Mouse (Mus musculus): Measurements from ENCODE around the gene Maats1. TPM values are rescaled to one million over a fixed set of nuclear protein-coding genes. Genes with fewer than 3 reads are reported as not detected.

Gene Maats1
- total and polyA plus RNA-seq, 3 experiments = 0.03 TPM; not detected in 2

DNA sequence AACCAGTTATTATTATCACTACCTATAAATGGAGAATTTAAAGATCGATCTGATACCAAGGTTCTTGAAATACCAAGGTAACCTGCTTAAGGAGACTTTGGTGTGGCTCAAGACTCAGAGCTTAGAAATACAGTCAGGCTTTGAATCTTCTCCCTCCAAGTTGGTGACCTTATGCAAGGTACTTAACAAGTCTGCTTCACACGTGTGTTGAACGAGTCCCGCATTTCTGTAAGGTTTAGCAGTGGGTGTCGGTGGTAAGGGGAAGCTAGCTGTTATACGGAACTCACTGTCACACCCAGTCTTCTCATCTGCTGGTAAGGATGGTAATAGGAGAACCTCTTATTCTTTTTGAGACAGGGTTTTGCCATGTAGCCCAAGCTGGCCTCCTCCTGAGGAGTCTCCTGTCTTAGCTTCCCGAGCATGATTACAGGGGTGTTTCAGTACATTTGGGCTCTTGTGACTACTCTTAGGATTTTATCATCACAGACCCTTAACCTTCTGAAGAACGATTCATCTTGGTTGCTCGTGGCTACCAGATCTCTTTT lies 6.3 kb upstream of the Maats1 start (continued):
- TF ChIP-seq JUND (IDR thresholded peaks at IDR 0.05; ENCODE audit: low read depth, low read length) (no peak), SIN3A (IDR thresholded peaks at IDR 0.05; ENCODE audit: low read length) (no peak), NRF1 (IDR thresholded peaks at IDR 0.05; ENCODE audit: insufficient read depth, low read depth, low read length, poor library complexity, severe bottlenecking) (no peak), MAZ (IDR thresholded peaks at IDR 0.05; ENCODE audit: low read depth, low read length) (no peak), GATA1 (IDR thresholded peaks at IDR 0.05; ENCODE audit: low read depth, low read length) (no peak), ZMIZ1 (IDR thresholded peaks at IDR 0.05; ENCODE audit: low read depth, low read length) (no peak), ETS1 (IDR thresholded peaks at IDR 0.05; ENCODE audit: low read depth, low read length) (0 out of 2 replicates have a peak, but pooled peaks have one; percentile 5), MXI1 (IDR thresholded peaks at IDR 0.05; ENCODE audit: low read depth, low read length) (peak; percentile 82)

DNA sequence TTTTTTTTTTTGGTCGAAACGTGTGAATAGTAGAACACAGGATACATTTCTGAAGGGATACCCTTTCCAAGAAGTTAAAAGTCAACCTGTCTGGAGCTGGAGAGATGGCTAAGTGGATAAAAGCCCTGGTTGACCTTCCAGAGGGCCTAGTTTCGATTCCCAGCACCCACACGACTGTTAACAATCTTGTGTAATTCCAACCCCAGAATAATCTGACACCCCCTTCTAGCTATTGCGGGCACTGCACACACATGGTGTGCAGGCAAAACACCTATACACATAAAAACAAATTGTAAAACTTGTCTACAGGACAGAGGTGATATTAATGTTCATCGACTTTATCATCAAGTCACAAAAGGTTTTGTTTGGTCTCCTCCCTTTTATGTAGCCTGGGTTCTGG lies 5.6 kb upstream of the Maats1 start:
- peak; percentile 56 for DNase-seq (ENCODE audit: low read depth, low spot score)
- no peaks in the 10 kb centered on the region for H3K9me3 ChIP-seq (replicated peaks; ENCODE audit: insufficient read depth, low read length)
- H3K4me1 ChIP-seq (ENCODE audit: control insufficient read depth in 1 of 2, insufficient read depth in 2 of 2, low read length in 2 of 2) = peaks cover 14 to 18% of the 10 kb centered on the region in 2 experiments
- H3K27me3 ChIP-seq (ENCODE audit: control insufficient read depth in 1 of 2, insufficient read depth in 2 of 2, low read length in 2 of 2) = no peaks in the 10 kb centered on the region
- H3K9ac ChIP-seq (ENCODE audit: control insufficient read depth, low read depth, low read length, poor library complexity, severe bottlenecking) = peak overlapping the region; percentile 99
- peaks cover 37% of the 10 kb centered on the region for H3K79me2 ChIP-seq (ENCODE audit: control insufficient read depth, insufficient read depth, low read length, poor library complexity)
- peak overlapping the region; percentile 79 to 100 for H3K4me3 ChIP-seq (ENCODE audit: control insufficient read depth in 1 of 2, insufficient read depth in 1 of 2, low read depth in 2 of 2, low read length in 2 of 2)
- H3K36me3 ChIP-seq (ENCODE audit: control insufficient read depth in 1 of 2, insufficient read depth in 2 of 2, low read length in 2 of 2) = peaks cover 11 to 39% of the 10 kb centered on the region in 2 experiments
- peak overlapping the region; percentile 85 for H3K27ac ChIP-seq (ENCODE audit: control insufficient read depth, low read depth, low read length)
- no peak for TF ChIP-seq RAD21 (IDR thresholded peaks at IDR 0.05; ENCODE audit: low read depth, low read length)
- TF ChIP-seq ZKSCAN1 (IDR thresholded peaks at IDR 0.05; ENCODE audit: low read depth, low read length) = no peak
- TF ChIP-seq POLR2AphosphoS5 (IDR thresholded peaks at IDR 0.05; ENCODE audit: borderline replicate concordance, low read depth, low read length) = no peak
- TF ChIP-seq NELFE (IDR thresholded peaks at IDR 0.05; ENCODE audit: low read depth, low read length) = no peak
- no peak for TF ChIP-seq TBP (IDR thresholded peaks at IDR 0.05; ENCODE audit: low read depth, low read length)
- TF ChIP-seq E2F4 (IDR thresholded peaks at IDR 0.05; ENCODE audit: borderline replicate concordance, low read depth, low read length) = no peak
- no peak for TF ChIP-seq TAL1 (IDR thresholded peaks at IDR 0.05; ENCODE audit: low read length)
- TF ChIP-seq EP300 (IDR thresholded peaks at IDR 0.05; ENCODE audit: low read depth in 1 of 2, low read length in 2 of 2) = no peak
- TF ChIP-seq CHD2 (IDR thresholded peaks at IDR 0.05; ENCODE audit: low read length) = no peak

Data from MEL (cell line).